Mouse (Mus musculus): ENCODE results near the gene Lefty2. TPM values are rescaled to one million over a fixed set of nuclear protein-coding genes. Genes with fewer than 3 reads are reported as not detected.

Lefty2 gene
- not detected for polyA plus RNA-seq (2012; fragmentation: generic; extraction: Trizol)

GRCm38 (mm10) chr1:180892808-180893207 lies at the start of gene Lefty2:
Lefty2 (plus strand) TSS chr1:180893108.
- H3K4me3 ChIP-seq = no peak within 1 kb of the TSS
- TF ChIP-seq E2F4 (IDR thresholded peaks at IDR 0.05; ENCODE audit: insufficient read depth) = no peak
- no peak for TF ChIP-seq POLR2AphosphoS2 (IDR thresholded peaks at IDR 0.05; ENCODE audit: insufficient read length, low read depth)
- TF ChIP-seq MYOG (IDR thresholded peaks at IDR 0.05; ENCODE audit: control insufficient read depth in 1 of 3, insufficient read depth in 1 of 3, insufficient read length in 2 of 3, low read depth in 2 of 3) = no peak
- TF ChIP-seq CEBPB (IDR thresholded peaks at IDR 0.05; ENCODE audit: insufficient read depth, poor library complexity, severe bottlenecking) = no peak
- no peak for TF ChIP-seq MYOD1 (IDR thresholded peaks at IDR 0.05; ENCODE audit: control insufficient read depth in 1 of 3, insufficient read length in 2 of 3, low read depth in 2 of 3)
- no peak for TF ChIP-seq TCF3 (IDR thresholded peaks at IDR 0.05; ENCODE audit: insufficient read length, low read depth)
- no peak for TF ChIP-seq MAX (IDR thresholded peaks at IDR 0.05; ENCODE audit: low read depth)
- TF ChIP-seq POLR2A (IDR thresholded peaks at IDR 0.05; ENCODE audit: insufficient read length, low read depth) = no peak
- no peak for TF ChIP-seq SRF (IDR thresholded peaks at IDR 0.05; ENCODE audit: control insufficient read depth, insufficient read length, low read depth)
- no peak for TF ChIP-seq USF1 (IDR thresholded peaks at IDR 0.05; ENCODE audit: low read depth)
- TF ChIP-seq TCF12 (IDR thresholded peaks at IDR 0.05; ENCODE audit: insufficient read depth, poor library complexity, severe bottlenecking) = no peak
- no peak for TF ChIP-seq REST (IDR thresholded peaks at IDR 0.05; ENCODE audit: insufficient read depth, insufficient read length)
- no peak within 1 kb of the TSS for H3K4me2 ChIP-seq (ENCODE audit: low read depth)
- peaks cover 44% of the 10 kb centered on the region for H3K27me3 ChIP-seq (ENCODE audit: control insufficient read depth, insufficient read depth, insufficient read length)
- H3ac ChIP-seq (ENCODE audit: control insufficient read depth, insufficient read length) = no peak within 1 kb of the TSS
- H3K79me2 ChIP-seq (ENCODE audit: control insufficient read depth, insufficient read depth) = no peaks in the 10 kb centered on the region
- no peaks in the 10 kb centered on the region for H3K36me3 ChIP-seq (ENCODE audit: control insufficient read depth, insufficient read depth)

GRCm38 (mm10) chr1:180848114-180848510 lies 44.8 kb upstream of the Lefty2 start:
- peak overlapping the region; percentile 97 for H3K4me2 ChIP-seq (ENCODE audit: low read depth)
- H3ac ChIP-seq (ENCODE audit: control insufficient read depth, insufficient read length) = no peak overlapping the region

GRCm38 (mm10) chr1:180848511-180849241 lies 44.2 kb upstream of the Lefty2 start:
- TF ChIP-seq MYOG (IDR thresholded peaks at IDR 0.05; ENCODE audit: control insufficient read depth in 1 of 3, insufficient read depth in 1 of 3, insufficient read length in 2 of 3, low read depth in 2 of 3) (peak; percentile 20 to 78 (median 68)), TCF12 (IDR thresholded peaks at IDR 0.05; ENCODE audit: insufficient read depth, poor library complexity, severe bottlenecking) (peak; percentile 2), POLR2A (IDR thresholded peaks at IDR 0.05; ENCODE audit: insufficient read length, low read depth) (peak; percentile 26), TCF3 (IDR thresholded peaks at IDR 0.05; ENCODE audit: insufficient read length, low read depth) (peak; percentile 42), CEBPB (IDR thresholded peaks at IDR 0.05; ENCODE audit: insufficient read depth, poor library complexity, severe bottlenecking) (peak; percentile 55; the same call in 1 of the 2 replicates), USF1 (IDR thresholded peaks at IDR 0.05; ENCODE audit: low read depth) (no peak), E2F4 (IDR thresholded peaks at IDR 0.05; ENCODE audit: insufficient read depth) (no peak), MYOD1 (IDR thresholded peaks at IDR 0.05; ENCODE audit: control insufficient read depth in 1 of 3, insufficient read length in 2 of 3, low read depth in 2 of 3) (peak; percentile 26 to 73 (median 56)), REST (IDR thresholded peaks at IDR 0.05; ENCODE audit: insufficient read depth, insufficient read length) (no peak), MAX (IDR thresholded peaks at IDR 0.05; ENCODE audit: low read depth) (no peak), POLR2AphosphoS2 (IDR thresholded peaks at IDR 0.05; ENCODE audit: insufficient read length, low read depth) (peak; percentile 8), SRF (IDR thresholded peaks at IDR 0.05; ENCODE audit: control insufficient read depth, insufficient read length, low read depth) (no peak)
- Histone ChIP-seq H3K4me2 (ENCODE audit: low read depth) (peak overlapping the region; percentile 97), H3K4me3 (peak overlapping the region; percentile 17)

More at GRCm38 (mm10) chr1:180848114-180848510, 44.8 kb upstream of the Lefty2 start:
- no peaks in the 10 kb centered on the region for H3K27me3 ChIP-seq (ENCODE audit: control insufficient read depth, insufficient read depth, insufficient read length)
- no peak for TF ChIP-seq SRF (IDR thresholded peaks at IDR 0.05; ENCODE audit: control insufficient read depth, insufficient read length, low read depth)
- TF ChIP-seq POLR2A (IDR thresholded peaks at IDR 0.05; ENCODE audit: insufficient read length, low read depth) = peak; percentile 37
- H3K4me3 ChIP-seq = peak overlapping the region; percentile 17
- no peaks in the 10 kb centered on the region for H3K36me3 ChIP-seq (ENCODE audit: control insufficient read depth, insufficient read depth)
- H3K79me2 ChIP-seq (ENCODE audit: control insufficient read depth, insufficient read depth) = peaks cover 22% of the 10 kb centered on the region

GRCm38 (mm10) chr1:180849701-180850301 lies 43.1 kb upstream of the Lefty2 start:
- no peak overlapping the region for H3ac ChIP-seq (ENCODE audit: control insufficient read depth, insufficient read length)
- H3K27me3 ChIP-seq (ENCODE audit: control insufficient read depth, insufficient read depth, insufficient read length) = no peaks in the 10 kb centered on the region
- H3K36me3 ChIP-seq (ENCODE audit: control insufficient read depth, insufficient read depth) = no peaks in the 10 kb centered on the region
- TF ChIP-seq SRF (IDR thresholded peaks at IDR 0.05; ENCODE audit: control insufficient read depth, insufficient read length, low read depth) = no peak
- no peak for TF ChIP-seq MAX (IDR thresholded peaks at IDR 0.05; ENCODE audit: low read depth)
- TF ChIP-seq USF1 (IDR thresholded peaks at IDR 0.05; ENCODE audit: low read depth) = peak; percentile 61
- TF ChIP-seq TCF12 (IDR thresholded peaks at IDR 0.05; ENCODE audit: insufficient read depth, poor library complexity, severe bottlenecking) = no peak
- H3K4me2 ChIP-seq (ENCODE audit: low read depth) = peak overlapping the region; percentile 97
- peaks cover 37% of the 10 kb centered on the region for H3K79me2 ChIP-seq (ENCODE audit: control insufficient read depth, insufficient read depth)
- peak overlapping the region; percentile 59 for H3K4me3 ChIP-seq

More at GRCm38 (mm10) chr1:180848511-180849241, 44.2 kb upstream of the Lefty2 start:
- no peaks in the 10 kb centered on the region for H3K36me3 ChIP-seq (ENCODE audit: control insufficient read depth, insufficient read depth)
- H3K27me3 ChIP-seq (ENCODE audit: control insufficient read depth, insufficient read depth, insufficient read length) = no peaks in the 10 kb centered on the region
- peaks cover 27% of the 10 kb centered on the region for H3K79me2 ChIP-seq (ENCODE audit: control insufficient read depth, insufficient read depth)
- H3ac ChIP-seq (ENCODE audit: control insufficient read depth, insufficient read length) = no peak overlapping the region

Data from myocyte (in vitro differentiated cells).